Mouse (Mus musculus): ENCODE data around the gene 2310034G01Rik.

The 2310034G01Rik gene

DNA sequence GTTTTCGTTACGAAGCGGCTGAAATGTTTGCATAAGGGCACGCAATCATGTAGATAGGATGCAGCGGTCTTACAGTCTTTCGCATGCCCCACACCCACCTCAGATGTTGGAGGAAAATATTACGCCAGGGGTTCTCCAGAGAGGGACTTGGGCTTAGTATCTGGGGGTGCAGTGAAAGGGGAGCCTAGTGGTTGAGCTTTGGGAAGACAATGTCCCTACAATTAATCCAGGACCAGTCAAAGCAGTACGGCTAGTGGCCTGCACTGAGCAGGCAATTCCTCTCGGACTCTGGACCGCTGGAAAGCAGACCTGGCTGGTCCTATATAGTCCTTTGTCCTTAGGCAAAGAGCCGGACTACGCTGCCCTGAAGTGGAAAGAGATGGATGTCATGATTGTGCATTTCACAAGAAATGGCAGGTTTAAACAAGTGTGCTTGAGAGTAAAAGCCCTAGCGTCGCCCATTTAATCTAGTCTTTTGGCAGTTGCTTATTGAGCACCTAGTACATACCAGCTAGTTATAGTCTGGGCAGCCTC, 22.5 kb downstream of the 2310034G01Rik start:
- no peak for DNase-seq

DNA sequence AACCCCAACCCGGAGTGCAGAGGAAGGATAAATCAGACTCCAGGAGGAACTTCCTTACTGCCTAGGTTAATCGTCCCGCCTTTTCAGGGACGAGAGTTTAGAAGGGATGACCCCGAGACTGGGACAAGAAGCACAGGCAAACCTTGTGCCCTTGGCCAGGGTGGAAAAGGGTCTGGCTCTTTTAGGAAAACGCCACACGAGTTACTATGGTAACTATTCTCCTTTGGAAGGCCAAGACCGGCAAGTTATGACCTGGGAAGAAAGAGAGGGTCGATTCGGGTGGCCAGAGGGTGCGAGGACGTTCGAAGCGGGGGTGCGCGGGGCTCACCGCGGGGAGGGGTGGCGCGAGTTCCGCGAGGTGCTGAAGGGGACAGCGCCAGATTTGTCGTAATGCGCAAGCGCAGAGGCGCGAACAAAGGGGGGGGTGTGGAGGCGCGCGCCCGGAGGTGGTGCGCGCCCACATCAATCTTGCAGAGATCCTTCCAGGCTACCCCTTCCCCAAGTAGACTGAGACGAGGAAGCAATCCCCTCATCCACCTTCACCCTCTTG, 23.3 kb downstream of the 2310034G01Rik start, which contains the start of gene Psd:
Psd (minus strand) TSS at position 401 of the 550 bp plus-strand sequence.
- DNase-seq, result no peak

GRCm38 (mm10) chr19:46326019-46326755, 23.9 kb downstream of the 2310034G01Rik start:
- no peak for DNase-seq

GRCm38 (mm10) chr19:46324918-46325317, 25.2 kb downstream of the 2310034G01Rik start:
- DNase-seq, result no peak

- no peak for DNase-seq
These were observed 25.7 kb downstream of the 2310034G01Rik start for GRCm38 (mm10) chr19:46324366-46324765.

GRCm38 (mm10) chr19:46323716-46324115, 26.4 kb downstream of the 2310034G01Rik start:
- DNase-seq, result no peak

DNA sequence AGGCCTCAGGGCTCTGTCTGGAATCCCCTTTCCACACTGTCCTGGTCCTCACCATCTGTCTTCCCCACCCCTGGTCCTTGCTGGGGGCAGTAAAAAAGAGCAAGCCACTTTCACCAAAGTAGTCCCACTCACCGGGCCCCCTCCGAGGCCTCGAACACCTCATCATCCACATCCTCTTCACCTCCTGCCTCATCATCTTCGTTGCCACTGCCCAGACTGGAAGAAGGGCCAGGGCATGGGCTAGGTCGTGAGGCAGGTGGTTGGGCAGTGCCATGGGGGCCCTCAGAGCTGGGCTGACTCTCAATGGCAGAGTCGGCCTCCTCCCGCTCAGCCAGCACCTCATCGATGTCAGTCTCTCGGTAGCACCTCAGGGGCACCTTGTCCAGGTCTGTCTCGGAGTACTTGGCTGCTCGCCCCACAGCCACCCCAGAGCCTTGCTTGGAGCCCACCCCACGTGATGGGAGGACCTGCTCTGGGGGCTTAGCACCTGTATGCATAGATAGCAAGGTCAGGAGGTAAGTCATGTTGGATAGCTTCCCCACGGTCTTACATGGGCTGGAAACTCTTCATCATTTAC, 27.0 kb downstream of the 2310034G01Rik start:
- no peak for DNase-seq

DNA sequence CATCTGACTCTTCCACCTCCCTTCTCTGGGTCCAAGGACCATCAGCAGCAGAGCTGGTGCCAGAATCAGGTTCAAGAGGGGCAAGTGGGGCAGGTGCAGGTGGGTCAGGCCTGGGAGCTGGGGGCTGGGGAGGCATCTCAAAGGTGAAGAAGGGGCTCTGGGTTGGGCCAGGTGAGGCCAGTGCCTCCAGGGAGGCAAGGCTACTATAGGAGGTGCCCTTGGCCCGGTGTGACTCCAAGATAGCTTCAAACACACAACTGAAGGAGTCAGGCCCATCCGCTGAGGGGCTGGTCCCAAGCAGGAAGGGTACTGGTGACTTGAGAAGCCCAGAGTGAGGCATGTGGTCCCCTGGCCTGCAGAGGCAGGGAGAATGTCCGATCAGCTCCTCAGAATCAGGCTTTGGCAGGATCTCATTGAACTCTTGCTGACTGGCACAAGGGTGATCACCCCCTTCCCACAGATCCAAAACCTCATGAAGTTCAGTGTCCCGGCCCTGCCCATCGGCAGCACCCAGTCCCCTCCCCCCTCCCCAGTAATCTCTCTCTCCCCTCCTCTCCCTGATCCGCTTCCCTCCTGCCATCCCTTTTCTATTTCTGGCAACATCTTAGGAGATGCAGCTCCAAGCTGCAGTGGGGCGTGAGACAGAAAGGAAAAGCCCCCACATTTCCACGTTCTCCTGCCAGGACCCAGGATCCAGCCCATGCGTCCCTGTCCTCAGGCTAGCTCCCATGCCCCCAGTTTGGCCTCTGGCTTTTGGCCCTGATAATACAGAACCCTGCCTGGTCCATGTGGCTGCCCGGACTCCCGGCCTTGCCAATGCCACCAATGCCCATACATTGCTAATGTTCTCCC, 27.7 kb downstream of the 2310034G01Rik start:
- DNase-seq, result no peak

GRCm38 (mm10) chr19:46321101-46321943, 28.8 kb downstream of the 2310034G01Rik start:
- DNase-seq, result no peak

- no peak for DNase-seq
These were observed 29.9 kb downstream of the 2310034G01Rik start for GRCm38 (mm10) chr19:46320076-46320785.

DNA sequence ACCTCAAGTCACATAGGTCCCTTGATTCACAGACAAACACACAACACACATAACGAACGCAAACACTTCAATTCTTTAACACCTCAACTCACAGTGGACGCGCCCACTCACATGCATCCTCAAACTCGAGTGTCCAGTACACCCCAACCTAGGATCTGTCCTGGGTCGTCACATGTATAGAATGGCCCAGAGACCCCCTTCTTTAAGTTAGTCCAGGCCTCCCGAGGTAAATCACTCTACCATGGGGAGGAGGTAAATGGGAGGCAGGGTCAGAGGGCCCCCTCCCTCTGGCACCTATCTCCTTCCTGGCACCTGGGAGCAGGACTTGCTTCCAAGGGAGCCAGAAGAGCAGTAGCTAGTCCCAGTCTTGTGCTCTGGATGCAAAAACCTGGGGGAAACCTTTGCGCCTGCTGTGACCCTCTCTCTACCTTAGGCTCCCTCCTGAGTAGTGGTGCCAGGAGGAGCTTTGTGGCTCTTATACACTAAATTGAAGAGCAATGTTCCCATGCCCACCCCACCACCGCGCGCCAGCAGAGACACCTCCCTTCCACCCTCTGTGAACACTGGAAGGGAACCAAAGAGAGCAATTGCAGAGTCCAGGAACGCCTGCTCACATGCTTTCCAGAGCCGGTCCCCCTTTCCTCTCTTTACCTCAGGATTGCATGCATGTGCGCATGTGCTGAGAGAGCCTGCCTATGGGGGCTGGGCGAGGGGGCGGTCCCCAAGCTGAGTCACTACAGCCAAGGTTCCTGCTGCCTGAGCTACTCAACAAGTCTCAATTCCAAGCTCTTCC, 31.3 kb downstream of the 2310034G01Rik start:
- peak in 1 of 2 experiments; percentile 1 for DNase-seq

DNA sequence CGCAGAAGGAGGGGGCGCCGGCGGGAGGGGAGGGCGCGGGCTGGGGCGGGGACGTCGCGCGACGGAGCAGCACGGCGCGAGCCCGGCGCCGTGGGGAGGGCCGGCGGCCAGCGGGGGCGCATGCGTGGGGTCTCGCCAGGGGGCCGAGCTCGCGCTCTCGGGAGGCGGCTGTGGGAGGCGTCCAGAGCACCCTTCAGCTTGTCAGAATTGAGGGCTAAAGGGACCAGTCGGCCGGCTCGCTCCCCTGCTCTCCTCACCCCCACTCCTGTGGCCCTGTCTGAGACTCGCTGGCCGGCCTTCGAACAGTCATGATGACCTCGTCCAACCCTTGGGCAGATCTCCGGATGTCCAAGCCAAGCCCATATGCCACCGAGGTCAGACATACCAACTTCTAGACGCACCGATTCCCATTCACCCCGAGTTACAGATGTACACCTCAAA, 32.1 kb downstream of the 2310034G01Rik start:
- DNase-seq, result no peak

DNA sequence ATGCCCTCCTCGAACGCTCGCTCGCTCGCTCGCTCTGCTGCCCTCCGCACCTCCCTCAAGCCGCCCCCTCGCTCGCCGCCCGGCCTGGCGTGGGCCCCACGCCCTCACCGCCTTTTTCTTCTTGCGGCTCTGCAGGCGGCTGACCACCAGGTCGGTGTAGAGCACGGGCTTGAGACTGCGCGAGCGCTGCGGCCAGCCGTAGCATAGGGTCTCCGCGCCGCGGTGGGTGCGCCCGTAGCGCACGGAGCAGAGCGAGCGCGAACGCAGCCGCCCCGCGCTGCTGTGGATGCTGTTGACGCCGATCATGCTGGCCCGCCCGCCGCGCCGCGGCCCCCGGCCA, 32.6 kb downstream of the 2310034G01Rik start:
- peak; percentile 2 to 4 for DNase-seq

- DNase-seq, result peak; percentile 2 to 5
These were observed 33.1 kb downstream of the 2310034G01Rik start for GRCm38 (mm10) chr19:46316846-46317545.

GRCm38 (mm10) chr19:46315752-46316610, 34.1 kb downstream of the 2310034G01Rik start:
- no peak for DNase-seq

GRCm38 (mm10) chr19:46314872-46315742, 35.0 kb downstream of the 2310034G01Rik start:
- peak; percentile 5 for DNase-seq

DNA sequence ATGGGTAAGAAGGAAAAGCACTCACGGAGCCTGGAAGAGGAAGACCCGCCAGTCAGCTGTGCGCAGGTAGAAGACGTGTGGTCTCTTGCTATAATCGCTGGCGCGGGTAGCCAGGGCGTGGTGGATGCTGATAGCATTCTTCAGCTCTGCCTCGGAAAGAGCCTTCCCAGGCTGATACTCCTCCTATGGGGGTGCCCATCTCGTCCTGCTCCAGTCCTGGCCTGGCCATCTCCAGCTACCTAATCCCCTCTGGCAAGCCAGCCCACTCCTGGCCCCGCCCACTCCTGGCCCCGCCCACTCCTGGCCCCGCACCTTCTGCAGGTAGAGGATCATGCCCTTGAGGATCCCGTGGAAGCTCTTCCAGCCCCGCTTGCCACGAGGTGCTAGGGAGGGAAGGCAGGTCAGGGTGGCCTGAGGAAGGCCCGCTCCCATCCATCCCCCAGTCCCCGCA, 35.9 kb downstream of the 2310034G01Rik start:
- DNase-seq, result peak; percentile 35 to 39

DNA sequence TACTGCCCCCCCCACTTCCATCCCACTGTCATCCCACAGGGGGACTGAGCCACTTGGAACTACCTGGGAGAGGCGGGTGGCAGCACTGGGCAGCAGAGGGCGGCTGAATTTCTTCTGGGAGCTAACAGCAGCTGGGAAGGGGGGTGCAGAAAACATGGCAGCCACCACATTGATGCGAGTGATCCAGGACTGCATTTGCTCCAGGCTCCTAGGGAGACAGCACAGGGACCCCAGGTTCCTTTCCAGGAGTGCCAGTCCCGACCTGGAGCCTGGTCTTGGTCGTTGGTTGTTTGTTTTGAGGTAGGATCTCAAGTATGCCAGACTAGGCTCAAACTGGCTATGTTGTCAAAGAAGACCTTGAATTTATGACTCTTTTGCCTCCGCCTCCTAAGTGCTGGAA, 36.5 kb downstream of the 2310034G01Rik start:
- DNase-seq, result peak in 1 of 2 experiments; percentile 1
